Mouse (Mus musculus) liver, embryonic 14.5 days (tissue): Measurements from ENCODE around the gene Trim50. TPM values are rescaled to one million over a fixed set of nuclear protein-coding genes. Genes with fewer than 3 reads are reported as not detected.

Experiments
- ATAC-seq: fragments of 200-750 bp; cut with Nextera tagmentation; 2 replicates; pipeline ENCODE4 v1.8.0; 2017; ENCODE audit warnings: moderate number of reproducible peaks, mild to moderate bottlenecking, moderate library complexity; ENCODE audit not compliant: insufficient read depth
- DNase-seq, 3 experiments: peaks; one replicate each; pipeline ENCODE4 v3.0.0-alpha.2; 2012 to 2013; ENCODE audit warnings: low read depth in 3 of 3, low spot score in 3 of 3
- H3K27ac ChIP-seq: fragments of 300-500 bp; sonication (generic); 2 replicates; pipeline ENCODE4 v1.5.1; 2014; ENCODE audit warnings: moderate library complexity, mild to moderate bottlenecking, control low read depth, inconsistent platforms
- H3K27me3 ChIP-seq: fragments of 300-500 bp; sonication (generic); 2 replicates; pipeline ENCODE4 v1.6.1; 2014; ENCODE audit warnings: mild to moderate bottlenecking, low read length, moderate library complexity; ENCODE audit not compliant: control insufficient read depth, insufficient read depth
- H3K36me3 ChIP-seq: fragments of 300-500 bp; sonication (generic); replicated peaks from 2 replicates; pipeline ENCODE4 v1.6.1; 2014; ENCODE audit warnings: low read depth; ENCODE audit not compliant: control insufficient read depth, insufficient read depth
- H3K4me1 ChIP-seq, 2 experiments: fragments of 200-500 bp in 1 of 2; fragments of 300-500 bp in 1 of 2; sonication (generic) in 1 of 2; replicated peaks; 2 replicates each; pipeline ENCODE4 v1.6.1; 2012 to 2014; ENCODE audit warnings: antibody characterized with exemption in 1 of 2, inconsistent platforms in 1 of 2, low read length in 1 of 2; ENCODE audit not compliant: control insufficient read depth in 2 of 2, insufficient read depth in 2 of 2
- H3K4me2 ChIP-seq: fragments of 300-500 bp; sonication (generic); 2 replicates; pipeline ENCODE4 v1.6.1; 2014; ENCODE audit warnings: low read depth, mild to moderate bottlenecking, control low read depth, moderate library complexity
- H3K4me3 ChIP-seq, 2 experiments: fragments of 200-500 bp in 1 of 2; fragments of 300-500 bp in 1 of 2; sonication (generic) in 1 of 2; 2 replicates each; pipeline ENCODE4 v1.5.1; 2012 to 2014; ENCODE audit warnings: low read depth in 2 of 2, low read length in 2 of 2, mild to moderate bottlenecking in 2 of 2, control low read depth in 1 of 2, inconsistent platforms in 1 of 2, moderate library complexity in 1 of 2; ENCODE audit not compliant: insufficient read depth in 1 of 2
- H3K9ac ChIP-seq: fragments of 300-500 bp; sonication (generic); replicated peaks from 2 replicates; pipeline ENCODE4 v1.6.1; 2014; ENCODE audit warnings: mild to moderate bottlenecking, control low read depth, moderate library complexity
- H3K9me3 ChIP-seq: fragments of 300-500 bp; sonication (generic); 2 replicates; pipeline ENCODE4 v1.6.1; 2016; ENCODE audit warnings: low read length, mixed read lengths; ENCODE audit not compliant: control insufficient read depth
- CTCF ChIP-seq: IDR thresholded peaks from 2 replicates; pipeline ENCODE4 v1.5.1; 2016; ENCODE audit warnings: antibody characterized with exemption, low read depth, control low read depth
- EP300 ChIP-seq: IDR thresholded peaks from 2 replicates; pipeline ENCODE4 v1.6.1; 2016; ENCODE audit warnings: antibody characterized with exemption, low read depth
- WGBS: fragments of 180-500 bp; shearing (Covaris S2); extraction: QIAGEN DNeasy Blood & Tissue Kit; methylation state at CpG from one replicate; pipeline ENCODE4 v1.1.7; 2014; ENCODE audit not compliant: insufficient replicate concordance; 5-methylcytosine and 5-hydroxymethylcytosine counted together
- polyA plus RNA-seq, 2 experiments: library from polyadenylated mRNA; depleted of rRNA in 1 of 2; stranded (reverse) in 1 of 2; unstranded in 1 of 2; fragments of >200 nt; fragmentation: Nextera tagmentation in 1 of 2; extraction: Ambion mirVana in 1 of 2; gene quantifications; 2 replicates each; pipeline versions ENCODE4 v1.2.1 to v1.2.3; 2012 to 2014

Trim50 gene
- polyA plus RNA-seq, 2 experiments: not detected

GRCm38 (mm10) chr5:135326121-135326659, 26.9 kb upstream of the Trim50 start:
- no peaks in the 10 kb centered on the region for H3K36me3 ChIP-seq
- no peaks in the 10 kb centered on the region for H3K4me1 ChIP-seq
- H3K27ac ChIP-seq: no peak overlapping the region
- no peak for ATAC-seq
- H3K9ac ChIP-seq: no peak overlapping the region
- H3K4me2 ChIP-seq: no peak overlapping the region
- WGBS: 34% methylated on average over 3 of the region's 3 CpGs
- TF ChIP-seq CTCF (no peak), EP300 (no peak)
- no peak for DNase-seq
- H3K27me3 ChIP-seq: no peaks in the 10 kb centered on the region
- no peak overlapping the region for H3K4me3 ChIP-seq
- no peaks in the 10 kb centered on the region for H3K9me3 ChIP-seq

- DNase-seq (no peak), ATAC-seq (no peak)
- H3K27ac ChIP-seq: no peak overlapping the region
- H3K4me2 ChIP-seq: no peak overlapping the region
- H3K4me3 ChIP-seq: no peak overlapping the region
- no peaks in the 10 kb centered on the region for H3K4me1 ChIP-seq
- no peak for TF ChIP-seq CTCF
- no peak for TF ChIP-seq EP300
- no peaks in the 10 kb centered on the region for H3K27me3 ChIP-seq
- no peaks in the 10 kb centered on the region for H3K36me3 ChIP-seq
- 56% methylated on average over 4 of the region's 4 CpGs for WGBS
- no peaks in the 10 kb centered on the region for H3K9me3 ChIP-seq
- H3K9ac ChIP-seq: no peak overlapping the region
These were observed 23.6 kb upstream of the Trim50 start for GRCm38 (mm10) chr5:135329471-135329870.

- Histone ChIP-seq H3K4me1 (no peaks in the 10 kb centered on the region), H3K27me3 (no peaks in the 10 kb centered on the region), H3K4me3 (no peak overlapping the region), H3K36me3 (no peaks in the 10 kb centered on the region), H3K4me2 (no peak overlapping the region), H3K27ac (no peak overlapping the region), H3K9ac (no peak overlapping the region), H3K9me3 (no peaks in the 10 kb centered on the region)
- no peak for TF ChIP-seq CTCF
- TF ChIP-seq EP300: no peak
- 63% methylated on average over 5 of the region's 5 CpGs for WGBS
- no peak for DNase-seq
- ATAC-seq: no peak
These were observed 22.9 kb upstream of the Trim50 start for GRCm38 (mm10) chr5:135330201-135330600.

GRCm38 (mm10) chr5:135331161-135331560, 21.9 kb upstream of the Trim50 start:
- Histone ChIP-seq H3K9ac (no peak overlapping the region), H3K36me3 (no peaks in the 10 kb centered on the region), H3K4me1 (no peaks in the 10 kb centered on the region), H3K27me3 (no peaks in the 10 kb centered on the region), H3K4me3 (no peak overlapping the region), H3K27ac (no peak overlapping the region), H3K9me3 (no peaks in the 10 kb centered on the region), H3K4me2 (no peak overlapping the region)
- DNase-seq: no peak
- TF ChIP-seq CTCF (no peak), EP300 (no peak)
- 58% methylated on average over 6 of the region's 6 CpGs for WGBS
- no peak for ATAC-seq

- DNase-seq (no peak), ATAC-seq (no peak)
- Histone ChIP-seq H3K4me2 (no peak overlapping the region), H3K27me3 (no peaks in the 10 kb centered on the region), H3K9me3 (no peaks in the 10 kb centered on the region), H3K4me3 (no peak overlapping the region), H3K9ac (no peak overlapping the region), H3K4me1 (no peaks in the 10 kb centered on the region), H3K36me3 (no peaks in the 10 kb centered on the region), H3K27ac (no peak overlapping the region)
- TF ChIP-seq EP300 (no peak), CTCF (no peak)
- WGBS: 57% methylated on average over 3 of the region's 3 CpGs
These were observed 15.5 kb upstream of the Trim50 start for GRCm38 (mm10) chr5:135337575-135337974.
